Mouse (Mus musculus): ENCODE results near the gene Stra6l.
A peak's percentile ranks its signal among the peaks of the same experiment; 100 is the strongest.

The Stra6l gene

GRCm38 (mm10) chr4:45844355-45844754, 4.1 kb upstream of the Stra6l start:
- DNase-seq (ENCODE audit: low read depth, low spot score): no peak

GRCm38 (mm10) chr4:45846263-45846662, 2.2 kb upstream of the Stra6l start:
- no peak for DNase-seq (ENCODE audit: low read depth, low spot score)

- DNase-seq (ENCODE audit: low read depth, low spot score): no peak
These were observed 327 bp downstream of the Stra6l start for GRCm38 (mm10) chr4:45848825-45849156.

GRCm38 (mm10) chr4:45849419-45849818, 955 bp downstream of the Stra6l start:
- no peak for DNase-seq (ENCODE audit: low read depth, low spot score)

- DNase-seq (ENCODE audit: low read depth, low spot score): peak; percentile 82
These were observed 3.2 kb downstream of the Stra6l start for GRCm38 (mm10) chr4:45851640-45852051.

GRCm38 (mm10) chr4:45853496-45854246, 5.2 kb downstream of the Stra6l start:
- peak; percentile 42 for DNase-seq (ENCODE audit: low read depth, low spot score)

GRCm38 (mm10) chr4:45855803-45856424, 7.5 kb downstream of the Stra6l start:
- DNase-seq (ENCODE audit: low read depth, low spot score): peak; percentile 43

- DNase-seq (ENCODE audit: low read depth, low spot score): no peak
These were observed 12.7 kb downstream of the Stra6l start for GRCm38 (mm10) chr4:45861160-45861559.

GRCm38 (mm10) chr4:45867416-45867815, 19.0 kb downstream of the Stra6l start:
- no peak for DNase-seq (ENCODE audit: low read depth, low spot score)

- DNase-seq (ENCODE audit: low read depth, low spot score): no peak
These were observed 20.8 kb downstream of the Stra6l start for GRCm38 (mm10) chr4:45869021-45869815.

- no peak for DNase-seq (ENCODE audit: low read depth, low spot score)
These were observed 23.7 kb downstream of the Stra6l start for GRCm38 (mm10) chr4:45872147-45872546.

GRCm38 (mm10) chr4:45878929-45879328, 30.5 kb downstream of the Stra6l start:
- no peak for DNase-seq (ENCODE audit: low read depth, low spot score)

- DNase-seq (ENCODE audit: low read depth, low spot score): no peak
These were observed 34.1 kb downstream of the Stra6l start for GRCm38 (mm10) chr4:45882521-45882920.

- DNase-seq (ENCODE audit: low read depth, low spot score): peak; percentile 13
These were observed 34.8 kb downstream of the Stra6l start for GRCm38 (mm10) chr4:45883250-45883649.

- no peak for DNase-seq (ENCODE audit: low read depth, low spot score)
These were observed 41.0 kb downstream of the Stra6l start for GRCm38 (mm10) chr4:45889487-45889886.

GRCm38 (mm10) chr4:45890066-45890761, 41.8 kb downstream of the Stra6l start, which contains the start of gene Ccdc180:
Gene Ccdc180, plus strand, starts transcription at chr4:45890303.
- DNase-seq (ENCODE audit: low read depth, low spot score): peak; percentile 33

GRCm38 (mm10) chr4:45896425-45897081, 48.1 kb downstream of the Stra6l start:
- no peak for DNase-seq (ENCODE audit: low read depth, low spot score)

- DNase-seq (ENCODE audit: low read depth, low spot score): no peak
These were observed 49.9 kb downstream of the Stra6l start for GRCm38 (mm10) chr4:45898413-45898812.

GRCm38 (mm10) chr4:45909256-45909655, 60.8 kb downstream of the Stra6l start:
- DNase-seq (ENCODE audit: low read depth, low spot score): no peak

- no peak for DNase-seq (ENCODE audit: low read depth, low spot score)
These were observed 61.5 kb downstream of the Stra6l start for GRCm38 (mm10) chr4:45909924-45910323.

GRCm38 (mm10) chr4:45911256-45911655, 62.8 kb downstream of the Stra6l start:
- DNase-seq (ENCODE audit: low read depth, low spot score): no peak

Measured in skeletal muscle tissue, adult 2 months (tissue).